ENCODE assay signal across 8 mouse cellular contexts in the genomic region with DNA sequence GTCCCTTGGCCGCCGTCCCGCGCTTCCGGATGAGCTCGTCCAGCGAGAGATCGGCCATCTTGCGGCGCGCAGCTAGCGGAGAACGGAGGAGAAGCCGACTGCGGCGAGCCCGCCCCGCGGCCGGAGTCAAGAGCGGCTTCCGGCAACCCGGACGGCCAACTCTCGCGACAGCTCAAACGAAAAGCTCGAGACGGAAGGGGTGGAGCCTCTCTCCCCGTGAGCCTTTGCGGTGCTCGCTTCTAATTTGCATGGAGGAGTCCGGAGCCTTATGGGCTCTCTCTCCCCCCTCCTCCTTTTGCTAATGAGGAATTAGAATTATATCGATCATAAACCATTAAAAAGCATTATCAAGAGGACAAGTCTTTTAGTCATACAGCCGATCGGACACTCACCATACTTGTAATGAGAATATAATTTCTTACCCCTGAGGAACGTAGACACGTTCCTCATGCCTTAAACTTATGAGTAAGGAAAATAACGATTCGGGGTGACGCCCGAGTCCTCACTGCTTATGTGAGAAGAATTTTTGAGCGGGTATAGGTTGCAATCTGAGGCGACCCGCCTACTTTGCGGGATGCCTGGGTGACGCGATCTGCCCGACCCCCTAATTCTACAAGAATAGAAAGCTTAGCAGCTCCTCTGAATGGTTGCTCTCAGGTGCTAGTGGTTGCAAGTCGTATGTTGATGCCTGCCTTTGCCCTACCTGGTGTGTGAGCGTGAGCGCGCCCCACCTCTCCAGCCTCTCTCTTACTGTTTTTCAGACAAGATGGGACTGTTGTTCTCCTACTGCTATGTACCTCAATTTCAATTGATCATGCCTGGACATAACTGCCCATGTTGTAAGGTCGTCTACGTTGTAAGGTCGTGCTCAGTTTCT. TPM values are rescaled to one million over a fixed set of nuclear protein-coding genes. Genes with fewer than 3 reads are reported as not detected.
DNase-seq lines count a peak whose midpoint lies in the region; ATAC-seq and TF ChIP-seq lines count a peak whose summit lies in the region.

Poldip3 (minus strand) TSS at position 189 of the 877 bp plus-strand sequence.

- peak within 1 kb of the TSS; percentile 56 for H3K4me2 ChIP-seq in lung, postnatal 0 days (replicated peaks; ENCODE audit: low read depth, low read length)

- ATAC-seq in frontal cortex, adult (ENCODE audit: low TSS enrichment), result peak; percentile 94
- peak; percentile 94 for ATAC-seq in lung, postnatal 0 days

- H3K4me1 ChIP-seq in hindbrain, embryonic 10.5 days (replicated peaks), result peaks cover 17% of the 10 kb centered on the region
- no peaks in the 10 kb centered on the region; the same call in 1 of the 2 replicates for H3K4me1 ChIP-seq in lung, postnatal 0 days (ENCODE audit: insufficient read depth, low read depth, low read length)

- peak within 1 kb of the TSS; percentile 96 for H3K4me3 ChIP-seq in hindbrain, embryonic 10.5 days
- H3K4me3 ChIP-seq in lung, postnatal 0 days (ENCODE audit: low read depth, low read length), result peak within 1 kb of the TSS; percentile 95

- TF ChIP-seq CTCF in lung, postnatal 0 days (IDR thresholded peaks at IDR 0.05), result no peak

- H3K27me3 ChIP-seq in hindbrain, embryonic 10.5 days (ENCODE audit: insufficient read depth, poor library complexity, severe bottlenecking), result no peaks in the 10 kb centered on the region
- H3K27me3 ChIP-seq in lung, postnatal 0 days (replicated peaks; ENCODE audit: insufficient read depth, low read length), result no peaks in the 10 kb centered on the region

- no peaks in the 10 kb centered on the region for H3K9me3 ChIP-seq in hindbrain, embryonic 10.5 days
- no peaks in the 10 kb centered on the region for H3K9me3 ChIP-seq in lung, postnatal 0 days (ENCODE audit: low read length)

- under 1% methylated on average over 56 of the region's 56 CpGs for WGBS in hindbrain, embryonic 10.5 days
- WGBS in lung, postnatal 0 days, result under 1% methylated on average over 56 of the region's 56 CpGs

- H3K36me3 ChIP-seq in hindbrain, embryonic 10.5 days, result peaks cover 51% of the 10 kb centered on the region
- H3K36me3 ChIP-seq in lung, postnatal 0 days (ENCODE audit: insufficient read depth, low read length), result peaks cover 7% of the 10 kb centered on the region; the same call in 1 of the 2 replicates

- H3K9ac ChIP-seq in lung, postnatal 0 days (replicated peaks; ENCODE audit: low read depth), result peak within 1 kb of the TSS; percentile 84

- H3K27ac ChIP-seq in hindbrain, embryonic 10.5 days, result peak within 1 kb of the TSS; percentile 99
- H3K27ac ChIP-seq in lung, postnatal 0 days (ENCODE audit: low read length), result peak within 1 kb of the TSS; percentile 99

- peak; percentile 96 for DNase-seq in MEL-GATA-1-ER (ENCODE audit: extremely low read depth, low read depth)
- DNase-seq in cerebellum, adult 8-10 months, result peak; percentile 99
- peak; percentile 96 for DNase-seq in hindbrain, embryonic 10.5 days (ENCODE audit: low spot score)
- DNase-seq in layer of hippocampus, adult 9-11 months, result peak; percentile 98
- DNase-seq in lung, postnatal 0 days (ENCODE audit: low spot score), result peak; percentile 99
- peak; percentile 93 for DNase-seq in ovary, postnatal 14 days (ENCODE audit: low spot score)
- DNase-seq in thymus, postnatal 14 days, result peak; percentile 98

- TF ChIP-seq EP300 in lung, postnatal 0 days (IDR thresholded peaks at IDR 0.05), result peak; percentile 86

RNA-seq across cellular contexts. Expression of gene Poldip3, which starts in this region (rescaled TPM):
- polyA plus RNA-seq in hindbrain, embryonic 10.5 days (2016; fragmentation: Nextera tagmentation; extraction: Ambion mirVana), result 180 and 190 TPM in 2 replicates
- polyA plus RNA-seq in lung, postnatal 0 days (2015; fragmentation: Nextera tagmentation; extraction: Ambion mirVana), result 77.0 and 78.8 TPM in 2 replicates

Comparison
In these comparisons a context has a peak if more than half of its experiments do, and no peak if none do; other contexts are left out.
1. Peak in every context shown above with its lines: DNase-seq, ATAC-seq, H3K4me3 ChIP-seq and H3K27ac ChIP-seq.